Mouse (Mus musculus) hindbrain, embryonic 16.5 days (tissue): ENCODE measurements around the gene Loxl3. TPM values are rescaled to one million over a fixed set of nuclear protein-coding genes. Genes with fewer than 3 reads are reported as not detected.

ENCODE experiments used
- ATAC-seq: fragments of 200-750 bp; cut with Nextera tagmentation; 2 replicates; pipeline ENCODE4 v1.8.0; 2017; ENCODE audit warnings: moderate TSS enrichment, moderate library complexity
- H3K27ac ChIP-seq: fragments of 300-500 bp; sonication (generic); 2 replicates; pipeline ENCODE4 v1.5.1; 2014; ENCODE audit warnings: low read depth, mild to moderate bottlenecking, control low read depth, low read length, moderate library complexity
- H3K27me3 ChIP-seq: fragments of 300-500 bp; sonication (generic); replicated peaks from 2 replicates; pipeline ENCODE4 v1.6.1; 2014; ENCODE audit warnings: low read length; ENCODE audit not compliant: control insufficient read depth, insufficient read depth
- H3K36me3 ChIP-seq: fragments of 300-500 bp; sonication (generic); 2 replicates; pipeline ENCODE4 v1.6.1; 2014; ENCODE audit warnings: mild to moderate bottlenecking, low read length, moderate library complexity, mixed read lengths; ENCODE audit not compliant: control insufficient read depth, insufficient read depth
- H3K4me1 ChIP-seq: fragments of 300-500 bp; sonication (generic); 2 replicates; pipeline ENCODE4 v1.6.1; 2014; ENCODE audit warnings: low read depth, low read length; ENCODE audit not compliant: control insufficient read depth, insufficient read depth
- H3K4me2 ChIP-seq: fragments of 300-500 bp; sonication (generic); 2 replicates; pipeline ENCODE4 v1.6.1; 2014; ENCODE audit warnings: mild to moderate bottlenecking, low read length, control low read depth, moderate library complexity
- H3K4me3 ChIP-seq: fragments of 300-500 bp; sonication (generic); 2 replicates; pipeline ENCODE4 v1.5.1; 2014; ENCODE audit warnings: mild to moderate bottlenecking, low read length, control low read depth, moderate library complexity
- H3K9ac ChIP-seq: fragments of 300-500 bp; sonication (generic); 2 replicates; pipeline ENCODE4 v1.6.1; 2014; ENCODE audit warnings: low read depth, mild to moderate bottlenecking, control low read depth, low read length, moderate library complexity
- H3K9me3 ChIP-seq: fragments of 300-500 bp; sonication (generic); 2 replicates; pipeline ENCODE4 v1.6.1; 2014; ENCODE audit warnings: mild to moderate bottlenecking, low read length, moderate library complexity; ENCODE audit not compliant: control insufficient read depth
- WGBS: fragments of 180-500 bp; shearing (Covaris S2); extraction: QIAGEN DNeasy Blood & Tissue Kit; methylation state at CpG from one replicate; pipeline ENCODE4 v1.1.7; 2014; 5-methylcytosine and 5-hydroxymethylcytosine counted together
- polyA plus RNA-seq: library from polyadenylated mRNA; unstranded; fragments of >200 nt; fragmentation: Nextera tagmentation; extraction: Ambion mirVana; gene quantifications from 2 replicates; pipeline ENCODE4 v1.2.1, GENCODE M21; 2015

The Loxl3 gene
- polyA plus RNA-seq, 1 experiment from 2014 or later: 7.1 TPM

DNA sequence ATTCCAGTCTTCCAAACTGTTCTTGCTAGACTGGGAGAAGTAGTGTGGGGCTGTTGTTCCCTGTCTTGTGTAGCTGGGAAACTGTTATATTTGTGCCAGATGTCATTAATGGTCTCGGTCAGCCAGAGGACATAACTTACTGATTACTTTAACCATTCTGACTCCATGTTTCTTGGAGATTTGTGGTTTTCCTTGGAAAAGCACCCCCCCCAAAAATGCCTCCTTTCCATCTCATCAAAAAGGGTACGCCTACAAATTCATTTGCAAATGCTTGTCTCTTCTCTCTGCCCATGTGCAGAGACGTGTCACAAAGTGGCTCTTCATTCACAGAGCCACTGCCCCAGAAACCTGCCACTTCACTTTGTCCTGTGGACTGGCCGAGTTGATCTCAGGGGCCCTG, 9.6 kb upstream of the Loxl3 start:
- Histone ChIP-seq H3K9ac (no peak overlapping the region; the same call in 1 of the 2 replicates), H3K27ac (no peak overlapping the region), H3K4me3 (no peak overlapping the region), H3K36me3 (no peaks in the 10 kb centered on the region), H3K4me1 (no peaks in the 10 kb centered on the region), H3K27me3 (no peaks in the 10 kb centered on the region), H3K9me3 (no peaks in the 10 kb centered on the region), H3K4me2 (no peak overlapping the region)
- ATAC-seq: no peak
- WGBS: 75% methylated on average over 4 of the region's 4 CpGs

DNA sequence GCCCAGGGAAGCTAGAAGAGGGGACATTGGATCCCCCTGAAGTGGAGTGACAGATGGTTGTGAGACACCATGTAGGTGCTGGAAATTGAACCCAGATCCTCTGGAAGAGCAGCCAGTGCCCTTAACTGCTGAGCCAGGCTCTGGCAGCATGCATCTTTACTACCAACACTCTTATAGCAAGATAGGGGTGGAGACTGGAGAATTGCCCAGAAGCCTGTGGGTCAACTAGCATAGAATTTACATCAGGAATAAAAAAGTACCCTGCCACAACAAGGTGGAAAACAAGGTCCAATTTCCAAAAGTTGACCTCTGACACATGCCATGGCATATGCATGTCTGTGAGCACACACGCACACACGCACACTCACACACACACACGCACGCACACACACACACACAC, 8.8 kb upstream of the Loxl3 start:
- Histone ChIP-seq H3K4me1 (no peaks in the 10 kb centered on the region), H3K4me3 (no peak overlapping the region), H3K27ac (no peak overlapping the region), H3K27me3 (peaks cover 2% of the 10 kb centered on the region), H3K36me3 (no peaks in the 10 kb centered on the region), H3K9me3 (no peaks in the 10 kb centered on the region), H3K4me2 (no peak overlapping the region), H3K9ac (no peak overlapping the region)
- ATAC-seq: no peak
- 87% methylated on average over 4 of the region's 4 CpGs for WGBS

DNA sequence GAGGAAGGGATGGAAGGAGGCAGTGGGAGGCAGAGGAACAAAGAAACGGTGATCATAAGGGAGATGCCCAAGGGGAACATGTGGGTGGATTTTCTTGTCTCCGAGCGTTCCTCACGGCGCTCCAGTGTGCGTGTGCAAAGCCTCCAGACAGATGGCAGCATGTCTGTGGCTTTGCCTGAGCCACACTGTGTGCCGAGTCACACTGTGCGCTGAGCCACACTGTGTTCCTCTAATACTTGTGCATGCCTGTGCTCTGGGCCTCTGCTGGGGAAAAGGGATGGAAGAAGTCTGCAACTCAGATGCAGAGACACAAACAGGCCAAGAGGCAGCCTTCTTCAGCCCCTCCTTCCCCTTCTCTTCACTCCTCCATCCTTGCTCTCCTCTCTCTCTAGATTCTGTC, 6.7 kb upstream of the Loxl3 start:
- Histone ChIP-seq H3K4me2 (no peak overlapping the region), H3K27me3 (peaks cover 14% of the 10 kb centered on the region), H3K4me3 (no peak overlapping the region), H3K9ac (no peak overlapping the region), H3K4me1 (peaks cover under 1% of the 10 kb centered on the region; the same call in 1 of the 2 replicates), H3K27ac (no peak overlapping the region), H3K36me3 (no peaks in the 10 kb centered on the region), H3K9me3 (no peaks in the 10 kb centered on the region)
- WGBS: 78% methylated on average over 8 of the region's 8 CpGs
- no peak for ATAC-seq

DNA sequence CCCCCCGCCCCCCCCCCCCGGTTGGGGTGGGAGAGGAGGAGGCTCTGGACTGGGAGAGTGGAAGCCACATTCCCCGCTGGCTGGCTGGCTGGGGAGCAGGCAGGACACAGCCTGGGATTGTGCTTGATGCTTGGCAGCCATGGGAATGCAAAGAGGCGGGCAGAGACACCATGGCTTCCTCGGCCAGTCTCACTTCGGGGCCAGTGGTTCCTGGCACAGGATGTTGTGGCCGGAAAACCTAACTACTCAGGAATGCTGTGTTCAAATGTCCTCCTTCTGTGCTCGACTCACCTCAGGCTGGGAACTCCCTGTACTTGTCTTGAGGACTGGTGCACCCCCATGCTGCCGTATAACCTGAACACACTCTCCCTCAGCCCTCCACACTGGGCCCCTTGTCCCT, 6.3 kb upstream of the Loxl3 start:
- Histone ChIP-seq H3K27me3 (peaks cover 14% of the 10 kb centered on the region), H3K36me3 (no peaks in the 10 kb centered on the region)

GRCm38 (mm10) chr6:83029777-83030176, 4.2 kb upstream of the Loxl3 start:
- no peak overlapping the region for H3K9ac ChIP-seq
- no peaks in the 10 kb centered on the region for H3K9me3 ChIP-seq
- H3K4me2 ChIP-seq: no peak overlapping the region
- no peak overlapping the region for H3K4me3 ChIP-seq
- WGBS: 24% methylated on average over 10 of the region's 10 CpGs
- H3K36me3 ChIP-seq: no peaks in the 10 kb centered on the region
- no peak overlapping the region for H3K27ac ChIP-seq
- no peak for ATAC-seq
- peaks cover 17% of the 10 kb centered on the region for H3K27me3 ChIP-seq
- peaks cover 16% of the 10 kb centered on the region for H3K4me1 ChIP-seq

More for the DNA sequence above, 6.3 kb upstream of the Loxl3 start:
- 52% methylated on average over 7 of the region's 9 CpGs for WGBS
- Histone ChIP-seq H3K4me3 (no peak overlapping the region), H3K27ac (no peak overlapping the region), H3K4me2 (no peak overlapping the region), H3K9me3 (no peaks in the 10 kb centered on the region), H3K9ac (no peak overlapping the region), H3K4me1 (peaks cover 5% of the 10 kb centered on the region; the same call in 1 of the 2 replicates)
- ATAC-seq: no peak

GRCm38 (mm10) chr6:83031111-83031510, 2.9 kb upstream of the Loxl3 start:
- peaks cover 17% of the 10 kb centered on the region for H3K27me3 ChIP-seq
- no peaks in the 10 kb centered on the region for H3K9me3 ChIP-seq
- 63% methylated on average over 7 of the region's 7 CpGs for WGBS
- H3K36me3 ChIP-seq: no peaks in the 10 kb centered on the region
- no peak overlapping the region for H3K9ac ChIP-seq
- no peak overlapping the region for H3K4me3 ChIP-seq
- H3K27ac ChIP-seq: no peak overlapping the region
- H3K4me1 ChIP-seq: peaks cover 16% of the 10 kb centered on the region
- H3K4me2 ChIP-seq: no peak overlapping the region
- no peak for ATAC-seq

DNA sequence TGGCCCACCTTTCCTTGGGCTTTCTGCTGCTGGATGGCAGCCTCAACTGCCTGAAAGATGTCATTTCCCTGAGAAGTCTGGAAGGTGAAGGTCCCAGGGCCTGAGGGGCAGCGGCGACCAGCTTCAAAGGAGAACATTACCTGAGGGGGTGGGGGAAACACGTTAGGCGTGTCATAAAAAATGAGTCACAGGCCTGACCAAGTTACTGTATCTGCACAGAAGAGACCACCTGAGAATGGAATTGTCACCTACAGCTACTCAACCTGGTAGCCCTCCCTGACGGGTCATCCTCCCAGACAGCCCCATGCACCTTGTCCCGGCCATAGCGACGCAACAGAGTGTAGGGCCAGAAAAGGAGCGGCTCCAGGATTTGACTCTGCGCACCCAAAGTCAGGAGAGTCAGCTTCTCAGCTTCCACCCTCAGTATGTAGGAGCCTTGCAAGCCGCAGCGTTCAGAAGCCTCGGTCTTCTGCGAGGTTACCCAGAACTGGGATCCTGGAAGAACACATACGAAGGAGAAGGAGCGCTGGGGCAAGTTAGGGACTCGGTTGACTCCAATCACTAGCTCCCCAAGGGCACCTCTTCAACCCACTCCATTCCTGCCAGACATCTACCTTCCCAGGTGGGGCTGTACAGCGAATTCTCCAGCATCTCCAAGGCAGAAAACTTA, 1.9 kb upstream of the Loxl3 start:
- Histone ChIP-seq H3K4me1 (peaks cover 16% of the 10 kb centered on the region), H3K4me3 (peak overlapping the region; percentile 46), H3K9ac (peak overlapping the region; percentile 55; the same call in 1 of the 2 replicates), H3K4me2 (peak overlapping the region; percentile 78), H3K27ac (no peak overlapping the region), H3K36me3 (no peaks in the 10 kb centered on the region), H3K27me3 (peaks cover 17% of the 10 kb centered on the region), H3K9me3 (no peaks in the 10 kb centered on the region)
- WGBS: 19% methylated on average over 18 of the region's 18 CpGs
- no peak for ATAC-seq

DNA sequence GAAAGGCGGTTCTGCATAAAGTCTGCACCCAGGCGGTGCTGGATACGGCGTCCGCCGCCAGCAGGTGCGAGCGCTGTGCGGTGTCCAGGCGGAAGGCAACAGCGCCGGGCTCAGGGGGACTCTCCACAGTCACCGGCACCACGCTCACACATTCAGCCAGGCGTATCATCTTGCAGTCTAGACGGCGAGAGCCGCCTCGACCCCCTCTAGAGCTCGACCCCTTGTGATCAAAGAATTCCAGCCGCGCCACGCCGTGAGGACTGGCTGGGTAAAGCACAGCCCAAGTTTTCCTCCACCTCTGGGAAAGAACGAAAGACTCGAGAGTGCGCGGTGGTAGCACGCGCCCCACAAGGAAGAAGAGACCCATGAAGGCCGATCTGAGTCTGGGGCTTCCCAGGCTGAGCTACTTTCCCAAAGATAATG, 1.2 kb upstream of the Loxl3 start:
- Histone ChIP-seq H3K4me1 (peaks cover 16% of the 10 kb centered on the region), H3K4me3 (peak overlapping the region; percentile 46), H3K27ac (no peak overlapping the region), H3K27me3 (peaks cover 17% of the 10 kb centered on the region), H3K4me2 (peak overlapping the region; percentile 78), H3K9ac (peak overlapping the region; percentile 55), H3K9me3 (no peaks in the 10 kb centered on the region), H3K36me3 (no peaks in the 10 kb centered on the region)
- WGBS: under 1% methylated on average over 31 of the region's 31 CpGs
- ATAC-seq: peak; percentile 19

- ATAC-seq: no peak
- no peak overlapping the region for H3K27ac ChIP-seq
- no peaks in the 10 kb centered on the region for H3K9me3 ChIP-seq
- no peaks in the 10 kb centered on the region for H3K36me3 ChIP-seq
- 0 out of 2 replicates have a peak overlapping the region, but pooled peaks have one; percentile 1 for H3K9ac ChIP-seq
- peak overlapping the region; percentile 78 for H3K4me2 ChIP-seq
- 32% methylated on average over 5 of the region's 5 CpGs for WGBS
- peaks cover 17% of the 10 kb centered on the region for H3K27me3 ChIP-seq
- peak overlapping the region; percentile 46 for H3K4me3 ChIP-seq
- peaks cover 25% of the 10 kb centered on the region for H3K4me1 ChIP-seq
These were observed 586 bp downstream of the Loxl3 start for GRCm38 (mm10) chr6:83034463-83035055.
